Mouse (Mus musculus): ENCODE data around the gene Dcpp1. TPM values are rescaled to one million over a fixed set of nuclear protein-coding genes. Genes with fewer than 3 reads are reported as not detected.

Gene Dcpp1
- 0.25 TPM in 1 of 2 replicates, not detected in the other for polyA plus RNA-seq (2021; fragmentation: Nextera tagmentation)
- long read RNA-seq, experiment 1: 0 reads
- long read RNA-seq, experiment 2: 0 reads

GRCm38 (mm10) chr17:23880576-23880975 lies at the start of gene Dcpp1, which contains the start of gene Dcpp2:
Gene Dcpp1, plus strand, starts transcription at chr17:23880876.
Gene Dcpp2, plus strand, starts transcription at chr17:23880880.

GRCm38 (mm10) chr17:23836006-23836575 lies 44.6 kb upstream of the Dcpp1 start, which contains the start of gene Prss33:
Gene Prss33, minus strand, starts transcription at chr17:23836056.

GRCm38 (mm10) chr17:23843812-23844273 lies 36.8 kb upstream of the Dcpp1 start, which contains the start of the genes Prss32 and Prss41:
Gene Prss32, plus strand, starts transcription at chr17:23843855.
Gene Prss41, minus strand, starts transcription at chr17:23844172.

GRCm38 (mm10) chr17:23867756-23868155 lies 12.9 kb upstream of the Dcpp1 start, which contains the start of gene Prss21:
Gene Prss21, plus strand, starts transcription at chr17:23868056.

GRCm38 (mm10) chr17:23917158-23917557 lies 36.5 kb downstream of the Dcpp1 start, which contains the start of gene Dcpp3:
Gene Dcpp3, plus strand, starts transcription at chr17:23917458.

Other genes with a start within 250 kb of the Dcpp1 start
- gene Mmp25, start 235.6 kb upstream of the Dcpp1 start, polyA plus RNA-seq (2021; fragmentation: Nextera tagmentation): 0.10 and 0.13 TPM in 2 replicates
- gene Bicdl2, start 220.4 kb upstream of the Dcpp1 start, polyA plus RNA-seq (2021; fragmentation: Nextera tagmentation): not detected in 2 replicates
- 225 and 235 TPM in 2 replicates for gene Hcfc1r1, start 207.3 kb upstream of the Dcpp1 start, polyA plus RNA-seq (2021; fragmentation: Nextera tagmentation)
- 8.1 and 9.0 TPM in 2 replicates for gene Thoc6, start 207.0 kb upstream of the Dcpp1 start, polyA plus RNA-seq (2021; fragmentation: Nextera tagmentation)
- gene Tnfrsf12a, start 203.4 kb upstream of the Dcpp1 start, polyA plus RNA-seq (2021; fragmentation: Nextera tagmentation): 3.6 and 6.5 TPM in 2 replicates
- 0.13 TPM in 1 of 2 replicates, not detected in the other for gene Cldn6, start 201.6 kb upstream of the Dcpp1 start, polyA plus RNA-seq (2021; fragmentation: Nextera tagmentation)
- gene Cldn9, start 196.8 kb upstream of the Dcpp1 start, polyA plus RNA-seq (2021; fragmentation: Nextera tagmentation): 0.15 and 0.95 TPM in 2 replicates
- not detected in 2 replicates for gene 1520401A03Rik, start 158.1 kb upstream of the Dcpp1 start, polyA plus RNA-seq (2021; fragmentation: Nextera tagmentation)
- gene Pkmyt1, start 154.5 kb upstream of the Dcpp1 start, polyA plus RNA-seq (2021; fragmentation: Nextera tagmentation): 1.6 and 2.2 TPM in 2 replicates
- gene Paqr4, start 140.0 kb upstream of the Dcpp1 start, polyA plus RNA-seq (2021; fragmentation: Nextera tagmentation): 106 and 116 TPM in 2 replicates
- gene Kremen2, start 135.0 kb upstream of the Dcpp1 start, polyA plus RNA-seq (2021; fragmentation: Nextera tagmentation): 0.60 and 0.85 TPM in 2 replicates
- gene Flywch1, start 109.3 kb upstream of the Dcpp1 start, polyA plus RNA-seq (2021; fragmentation: Nextera tagmentation): 256 and 293 TPM in 2 replicates
- 22.4 and 25.0 TPM in 2 replicates for gene Flywch2, start 94.8 kb upstream of the Dcpp1 start, polyA plus RNA-seq (2021; fragmentation: Nextera tagmentation)
- 297 and 334 TPM in 2 replicates for gene Srrm2, start 90.3 kb upstream of the Dcpp1 start, polyA plus RNA-seq (2021; fragmentation: Nextera tagmentation)
- 1,710 and 1,770 TPM in 2 replicates for gene Elob, start 51.7 kb upstream of the Dcpp1 start, polyA plus RNA-seq (2021; fragmentation: Nextera tagmentation)
- gene Prss33, start 44.8 kb upstream of the Dcpp1 start, polyA plus RNA-seq (2021; fragmentation: Nextera tagmentation): not detected in 2 replicates
- gene Prss32, start 37.0 kb upstream of the Dcpp1 start, polyA plus RNA-seq (2021; fragmentation: Nextera tagmentation): not detected in 2 replicates
- 0.08 and 0.48 TPM in 2 replicates for gene Prss41, start 36.7 kb upstream of the Dcpp1 start, polyA plus RNA-seq (2021; fragmentation: Nextera tagmentation)
- gene Prss21, start 12.8 kb upstream of the Dcpp1 start, polyA plus RNA-seq (2021; fragmentation: Nextera tagmentation): not detected in 2 replicates
- not detected in 2 replicates for gene Dcpp2, start within 50 bp of the Dcpp1 start, polyA plus RNA-seq (2021; fragmentation: Nextera tagmentation)
- gene Dcpp3, start 36.6 kb downstream of the Dcpp1 start, polyA plus RNA-seq (2021; fragmentation: Nextera tagmentation): not detected in 2 replicates
- 0.18 and 0.30 TPM in 2 replicates for gene Sbp, start 60.8 kb downstream of the Dcpp1 start, polyA plus RNA-seq (2021; fragmentation: Nextera tagmentation)
- not detected in 2 replicates for gene Sbpl, start 74.4 kb downstream of the Dcpp1 start, polyA plus RNA-seq (2021; fragmentation: Nextera tagmentation)
- gene Prss30, start 99.7 kb downstream of the Dcpp1 start, polyA plus RNA-seq (2021; fragmentation: Nextera tagmentation): 0.21 and 0.34 TPM in 2 replicates
- 0.25 and 0.28 TPM in 2 replicates for gene Prss22, start 117.2 kb downstream of the Dcpp1 start, polyA plus RNA-seq (2021; fragmentation: Nextera tagmentation)
- not detected in 2 replicates for gene Prss27, start 157.3 kb downstream of the Dcpp1 start, polyA plus RNA-seq (2021; fragmentation: Nextera tagmentation)
- gene Kctd5, start 192.6 kb downstream of the Dcpp1 start, polyA plus RNA-seq (2021; fragmentation: Nextera tagmentation): 28.2 and 31.2 TPM in 2 replicates

Data from layer of hippocampus, adult 6 months (tissue).